Mouse (Mus musculus): ENCODE results near the gene Gpd1.
A peak's percentile ranks its signal among the peaks of the same experiment; 100 is the strongest.
"Not testable (repeated sequence)": the region's sequence is repeated elsewhere in the genome, so short reads cannot be mapped to it uniquely, and the experiment has no call there.

Gpd1 gene

GRCm38 (mm10) chr15:99771601-99772276 is 54.4 kb downstream of the Gpd1 start:
- no peak for DNase-seq (ENCODE audit: low read depth)

DNA sequence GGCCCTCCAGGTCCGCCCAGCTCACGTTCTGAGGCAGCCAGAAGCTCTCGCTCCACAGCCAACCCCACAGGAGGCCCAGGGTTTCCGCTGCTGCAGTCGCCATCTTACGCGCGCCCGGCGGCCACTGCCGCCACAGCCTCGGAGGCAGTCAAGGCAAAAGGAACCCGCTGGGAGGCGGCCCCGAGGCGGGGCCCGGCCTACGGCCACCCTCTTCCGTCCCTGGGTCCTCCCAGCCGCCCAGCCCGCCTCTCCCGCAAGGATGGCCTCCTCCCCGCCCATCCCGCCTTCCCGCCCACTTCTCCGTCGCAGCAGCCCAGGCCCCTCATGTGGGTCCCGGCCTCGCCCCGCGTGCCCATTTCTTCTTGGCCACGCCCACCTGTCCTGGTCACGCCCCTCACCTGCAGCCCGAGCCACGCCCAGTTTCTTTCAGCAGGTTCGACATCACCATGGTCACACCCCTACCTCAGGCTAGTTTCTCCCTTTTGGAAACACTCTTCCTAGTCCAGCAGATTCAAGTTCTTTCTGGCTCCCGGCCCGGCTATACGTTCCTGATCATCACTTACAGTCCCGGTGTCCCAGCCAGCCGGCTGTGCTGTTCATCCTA is 55.1 kb downstream of the Gpd1 start:
- peak; percentile 92 for DNase-seq (ENCODE audit: low read depth)

- DNase-seq (ENCODE audit: low read depth), result not testable (repeated sequence)
Measured at GRCm38 (mm10) chr15:99772881-99772924, 55.4 kb downstream of the Gpd1 start, which contains the start of gene Cers5. Gene Cers5, minus strand, starts transcription at chr15:99772885.

GRCm38 (mm10) chr15:99772925-99773324 is 55.6 kb downstream of the Gpd1 start:
- DNase-seq (ENCODE audit: low read depth), result no peak
